Mouse (Mus musculus) c-Kit-positive CD71-negative TER-119-negative erythroid progenitor cells, embryonic 14.5 days (primary cell): ENCODE data around the gene Zfp612.
A peak's percentile ranks its signal among the peaks of the same experiment; 100 is the strongest.
"Not testable (repeated sequence)": the region's sequence is repeated elsewhere in the genome, so short reads cannot be mapped to it uniquely, and the experiment has no call there.

ENCODE experiments used
- DNase-seq: peaks from one replicate; pipeline ENCODE4 v3.0.0-alpha.2; 2013; ENCODE audit warnings: low read depth

Zfp612 gene

DNA sequence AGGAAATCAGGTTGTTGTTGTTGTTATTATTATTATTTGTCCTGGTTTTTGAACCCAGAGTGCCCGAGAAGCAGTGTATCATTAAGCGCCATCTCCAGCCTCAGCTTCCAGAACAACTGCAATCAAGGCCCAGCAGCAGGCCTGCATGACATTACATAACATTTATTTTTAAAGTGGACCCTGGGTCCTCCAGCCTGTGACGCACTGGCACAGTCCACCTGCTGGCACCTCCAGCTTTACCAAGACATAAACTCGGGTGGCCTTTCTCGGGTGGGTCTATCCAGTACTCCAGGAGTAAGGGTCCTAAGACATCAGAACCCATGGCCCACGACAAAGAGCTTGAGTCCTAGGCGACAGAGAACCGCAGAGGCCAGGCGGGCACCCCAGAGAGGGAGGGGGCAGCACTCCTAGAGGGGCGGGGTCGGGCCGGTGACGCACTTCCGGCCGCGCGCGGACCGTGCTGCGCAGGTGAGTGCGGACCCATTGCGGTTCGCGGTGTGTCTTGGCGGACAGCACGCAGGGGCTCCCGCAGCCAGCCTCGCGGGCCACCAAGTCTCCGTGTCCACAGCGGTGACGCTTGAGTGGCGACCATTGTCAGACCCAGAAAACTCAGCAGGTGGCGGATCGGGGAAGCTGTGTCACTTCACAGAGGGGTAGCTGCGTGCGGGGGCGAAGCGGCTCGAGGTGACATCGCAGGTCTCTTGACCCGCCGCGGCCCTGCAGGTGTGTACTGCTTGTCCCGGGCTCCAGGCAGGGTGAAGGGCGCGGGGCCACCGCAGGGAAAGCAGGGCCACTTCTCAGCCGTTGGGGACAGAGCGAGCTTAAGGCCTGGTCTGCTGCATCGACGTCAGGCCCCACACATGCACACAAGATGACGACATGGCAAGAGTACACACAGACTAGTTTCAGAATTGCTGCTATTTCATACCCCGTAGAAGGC, at the start of gene Zfp612:
TSS of gene Zfp612 (plus strand) at position 465 of the 940 bp plus-strand sequence.
- no peak for DNase-seq

DNA sequence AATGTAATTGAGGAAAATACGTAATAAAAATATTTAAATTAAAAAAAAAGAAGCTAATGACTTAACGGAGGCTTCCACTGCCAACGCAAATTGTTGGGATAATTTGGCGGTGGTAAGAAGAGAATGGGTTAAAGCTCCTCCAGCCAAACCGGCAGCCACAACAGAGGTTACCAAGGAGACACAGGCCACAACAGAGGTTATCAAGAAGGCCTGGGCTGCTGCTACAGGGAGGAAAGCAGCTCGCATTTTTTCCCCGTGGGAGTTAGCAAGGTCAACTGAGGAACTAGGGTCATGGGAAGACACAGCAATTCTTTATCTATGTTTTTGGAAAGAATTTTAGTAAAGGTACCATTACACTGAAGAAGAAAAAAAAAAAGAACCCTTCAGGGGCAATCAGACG, 45.8 kb upstream of the Zfp612 start:
- DNase-seq: not testable (repeated sequence)

DNA sequence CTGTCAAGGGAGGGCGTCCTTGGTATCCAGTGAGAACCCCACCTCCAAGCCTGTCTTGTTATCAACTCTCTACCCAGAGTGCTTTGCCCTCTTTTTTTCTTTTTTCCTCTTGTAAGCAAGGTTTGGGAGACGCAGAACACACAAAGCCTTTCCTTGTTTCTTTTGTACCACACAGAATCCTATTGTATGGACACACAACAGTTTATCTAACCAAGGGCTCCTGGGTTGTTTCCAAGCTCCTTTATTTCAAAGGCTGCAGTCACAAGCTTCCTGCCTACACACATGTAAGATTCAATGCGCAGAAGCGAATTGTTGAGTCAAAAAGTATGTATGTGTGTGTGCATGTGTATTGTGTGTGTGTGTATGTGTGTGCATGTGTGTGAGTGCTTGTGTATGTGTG, 45.2 kb upstream of the Zfp612 start:
- DNase-seq: no peak

DNA sequence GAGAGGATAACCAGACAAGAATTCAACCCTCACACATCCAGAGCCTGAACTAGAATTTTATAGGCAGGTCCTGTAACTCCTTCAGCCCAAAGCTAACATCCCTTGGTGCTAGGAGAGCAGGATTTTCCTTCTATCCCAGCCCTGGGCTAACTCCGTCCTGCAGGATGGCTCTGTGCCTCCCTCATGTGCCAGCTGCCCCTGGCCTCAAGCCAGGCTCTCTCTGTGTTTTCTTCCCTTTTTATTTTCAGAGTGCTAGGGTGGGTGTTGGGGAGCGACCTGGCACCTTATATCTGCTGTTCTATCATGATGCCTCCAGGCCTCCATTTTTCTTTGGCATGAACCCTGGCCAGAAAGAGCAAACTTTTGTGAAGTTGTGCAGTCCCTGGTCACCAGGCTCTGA, 43.4 kb upstream of the Zfp612 start:
- no peak for DNase-seq

DNA sequence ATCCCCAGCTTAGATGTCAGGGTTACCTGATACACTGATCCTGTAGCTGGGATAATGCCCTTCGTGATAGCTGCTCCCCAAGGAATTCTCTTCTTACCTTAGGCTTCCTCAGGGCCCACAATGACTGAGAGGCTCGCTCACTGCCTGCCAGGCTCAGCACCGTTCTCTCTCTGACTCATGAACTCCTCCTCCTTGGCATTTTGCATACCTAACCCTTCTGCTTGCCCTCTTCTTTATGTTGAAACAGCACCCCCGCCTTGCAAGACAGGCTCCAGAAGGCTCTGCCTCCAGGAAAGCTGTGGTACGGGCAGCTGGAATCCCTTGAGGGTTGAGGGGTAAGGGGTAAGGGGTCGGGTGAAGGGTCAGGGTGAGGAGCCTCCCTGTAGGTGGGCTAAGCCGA, 40.3 kb upstream of the Zfp612 start:
- DNase-seq: no peak

DNA sequence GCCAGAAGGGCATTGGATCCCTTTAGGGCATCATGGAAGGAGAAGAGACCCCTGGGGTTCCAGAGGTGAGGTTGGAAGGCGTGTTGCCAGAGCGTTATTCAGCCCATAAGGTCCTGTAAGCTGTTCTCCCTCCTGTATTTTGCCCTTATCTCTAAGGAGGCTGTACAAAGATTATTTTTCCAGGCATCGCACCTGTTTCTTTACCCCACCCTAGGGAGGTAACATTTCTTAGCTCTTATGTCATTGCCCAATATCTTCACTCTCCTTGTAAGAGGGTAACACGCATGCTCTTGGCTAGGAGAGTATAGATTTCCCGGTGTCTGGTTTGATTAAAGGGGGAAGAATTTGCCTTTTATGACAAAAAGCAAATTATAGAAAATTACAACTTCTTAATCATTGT, 39.9 kb upstream of the Zfp612 start, which contains the start of gene Chst4:
TSS of gene Chst4 (minus strand) at position 82 of the 400 bp plus-strand sequence.
- DNase-seq: no peak

DNA sequence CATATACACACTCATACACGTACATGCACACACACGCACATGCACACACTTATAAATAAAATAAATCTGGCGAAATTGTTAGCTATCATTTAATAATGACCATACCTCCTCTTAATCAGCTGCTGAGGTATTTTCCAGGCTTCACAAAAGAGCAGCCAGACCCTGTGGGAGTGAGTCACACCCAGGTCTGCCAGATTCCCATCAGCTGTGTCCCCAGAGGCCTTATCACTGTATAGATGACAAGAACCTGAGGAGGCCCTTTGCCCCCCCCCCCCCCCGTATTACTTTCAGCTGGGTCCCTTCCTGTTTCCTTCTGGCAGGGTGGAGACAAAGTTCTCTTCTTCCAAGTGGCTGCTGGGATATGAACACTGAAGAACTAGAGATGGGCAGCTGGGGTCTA, 39.0 kb upstream of the Zfp612 start:
- no peak for DNase-seq

DNA sequence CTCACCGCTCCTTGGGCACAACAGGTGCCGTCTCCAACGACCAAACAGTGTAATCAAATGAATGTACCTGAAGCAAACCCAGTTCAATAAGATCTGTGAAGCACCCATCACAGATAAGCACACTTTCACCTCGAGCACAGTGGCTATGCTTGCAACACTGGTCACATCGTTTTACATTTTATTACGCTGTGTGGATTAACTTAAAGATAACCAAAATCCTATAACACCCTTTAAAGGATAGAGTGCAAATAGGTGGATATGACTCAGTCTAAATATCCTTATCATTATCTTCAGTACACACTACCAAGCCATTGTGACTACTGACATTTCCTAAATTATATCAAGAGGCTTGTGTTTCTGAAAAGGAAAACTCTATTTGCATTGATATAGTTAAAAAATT, 28.3 kb upstream of the Zfp612 start:
- DNase-seq: no peak

DNA sequence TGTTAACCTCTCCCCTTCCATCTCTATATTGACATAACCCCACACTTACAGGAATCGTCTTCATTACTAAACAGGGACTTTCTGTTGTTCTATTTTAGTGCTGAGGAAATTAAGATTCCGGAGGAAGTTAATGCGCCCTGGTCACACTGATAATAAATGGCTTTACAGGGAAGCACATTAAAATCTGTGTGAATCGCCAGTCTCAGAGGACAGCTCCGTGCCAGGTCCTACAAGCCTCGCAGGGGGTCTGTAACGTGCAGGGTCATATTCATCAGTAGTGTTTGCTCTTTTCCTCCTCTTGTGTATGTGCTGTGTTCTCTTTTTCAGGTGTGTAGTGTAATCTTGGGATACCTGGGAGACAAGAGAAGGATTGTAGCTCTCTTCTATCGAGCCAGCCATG, 21.3 kb upstream of the Zfp612 start:
- DNase-seq: no peak

DNA sequence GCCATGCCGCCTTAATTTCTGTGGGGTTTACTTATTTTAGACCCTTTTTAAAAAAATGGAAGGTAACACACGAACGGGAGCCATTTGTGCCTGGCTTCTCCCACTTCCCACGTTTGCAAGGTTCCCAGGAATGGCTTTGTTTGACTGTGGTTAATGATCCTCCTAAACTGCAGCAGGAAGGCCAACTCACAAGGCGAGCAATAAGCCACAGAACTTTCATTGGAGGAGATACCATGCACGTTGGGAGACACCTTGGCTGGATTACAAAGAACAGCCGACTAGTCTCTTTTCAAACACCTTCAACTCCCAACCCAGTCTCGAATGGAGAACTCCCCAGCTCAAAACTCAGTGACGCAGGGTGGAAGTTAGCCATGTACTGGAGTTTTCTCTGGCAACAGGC, 15.4 kb upstream of the Zfp612 start:
- no peak for DNase-seq

DNA sequence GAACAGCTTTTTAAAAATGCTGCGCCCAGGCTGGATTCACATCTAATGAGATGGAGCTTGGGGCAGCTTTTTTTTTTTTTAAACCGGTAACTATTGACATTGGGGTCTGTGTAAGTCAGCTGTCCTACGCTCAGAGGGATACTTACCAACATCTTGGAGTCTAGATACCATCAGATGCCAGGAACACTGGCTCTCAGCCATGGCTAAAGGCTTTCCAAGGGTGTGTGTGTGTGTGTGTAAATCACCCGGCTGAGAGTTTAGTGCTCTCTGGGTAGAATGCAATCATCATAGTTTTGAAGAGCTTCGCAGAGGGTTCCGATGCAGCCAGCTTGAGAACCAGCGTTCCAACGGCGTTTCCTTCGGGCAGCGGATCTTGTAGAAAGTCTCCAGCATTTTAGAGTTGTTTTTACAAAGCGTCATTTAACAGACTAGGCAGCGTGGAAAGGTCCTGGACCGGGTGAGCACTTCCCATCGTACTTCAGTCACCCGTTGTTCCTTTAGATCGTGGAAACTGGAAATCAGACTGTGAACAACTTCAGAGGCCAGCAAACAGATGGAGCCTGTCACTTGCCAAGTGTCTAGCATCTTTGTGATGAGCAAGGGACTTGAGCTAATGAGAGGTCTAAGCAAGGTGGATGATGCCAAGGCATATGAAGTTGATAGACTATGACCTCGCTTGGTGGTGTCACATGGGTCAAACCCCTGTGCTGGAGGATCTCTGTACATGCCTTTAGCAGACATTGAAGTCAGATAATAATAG, 14.8 kb upstream of the Zfp612 start:
- no peak for DNase-seq

DNA sequence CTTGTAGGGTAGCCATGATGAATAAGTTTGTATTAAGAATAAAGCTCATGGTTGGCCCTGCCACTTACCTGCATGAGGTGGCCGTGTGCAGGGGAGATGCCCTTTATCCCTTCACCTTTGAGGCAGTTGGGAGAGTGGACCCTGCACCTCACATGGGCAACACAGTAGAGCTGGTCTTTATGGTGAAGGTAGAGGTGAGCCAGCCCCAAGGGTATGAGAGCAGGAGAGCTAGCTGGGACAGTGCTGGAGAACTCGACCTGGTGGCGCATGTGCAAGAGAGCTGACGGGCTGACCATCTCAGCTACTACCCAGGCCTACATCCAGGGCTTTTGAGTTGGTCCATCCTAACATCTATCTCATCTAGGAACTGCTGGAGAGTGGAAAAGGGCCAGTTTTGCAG, 13.9 kb upstream of the Zfp612 start:
- no peak for DNase-seq

DNA sequence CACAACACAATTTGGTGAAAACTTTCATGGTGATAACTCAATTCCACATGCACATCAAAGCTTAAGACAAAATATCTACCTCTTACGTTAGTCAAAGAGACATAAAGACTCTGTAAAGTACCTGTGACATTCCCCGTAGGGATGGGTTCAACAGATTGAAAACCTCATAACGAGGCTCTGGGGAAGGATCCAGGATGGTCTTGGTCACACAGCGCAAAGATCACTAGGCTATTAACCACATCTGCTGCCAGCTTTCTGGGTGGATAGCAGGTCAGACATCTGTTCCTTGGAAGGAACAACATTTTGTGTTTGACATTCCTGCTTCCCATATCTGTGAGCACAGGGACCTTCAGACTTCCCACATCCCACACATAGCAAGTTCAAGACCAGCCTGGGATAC, 9.8 kb upstream of the Zfp612 start:
- no peak for DNase-seq

DNA sequence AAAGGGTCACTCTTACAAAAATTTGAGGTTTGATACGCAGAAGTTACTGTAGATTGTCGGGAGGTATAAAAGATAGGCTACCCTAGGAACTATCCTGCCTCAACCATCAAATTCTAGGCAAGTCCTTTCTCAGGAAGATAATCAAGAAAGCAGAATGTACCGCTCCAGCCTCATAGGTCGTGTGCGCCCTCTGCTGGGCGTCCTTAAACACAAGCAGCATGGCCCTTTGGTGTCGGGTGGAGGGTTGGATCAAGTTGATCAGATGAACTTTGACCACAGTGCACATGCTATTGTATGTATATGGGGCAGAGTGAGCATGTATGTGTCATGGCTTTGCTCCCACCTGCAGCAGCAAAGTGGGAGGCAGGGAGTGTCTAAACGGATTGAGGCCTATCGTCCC, 7.9 kb upstream of the Zfp612 start:
- DNase-seq: peak; percentile 56

DNA sequence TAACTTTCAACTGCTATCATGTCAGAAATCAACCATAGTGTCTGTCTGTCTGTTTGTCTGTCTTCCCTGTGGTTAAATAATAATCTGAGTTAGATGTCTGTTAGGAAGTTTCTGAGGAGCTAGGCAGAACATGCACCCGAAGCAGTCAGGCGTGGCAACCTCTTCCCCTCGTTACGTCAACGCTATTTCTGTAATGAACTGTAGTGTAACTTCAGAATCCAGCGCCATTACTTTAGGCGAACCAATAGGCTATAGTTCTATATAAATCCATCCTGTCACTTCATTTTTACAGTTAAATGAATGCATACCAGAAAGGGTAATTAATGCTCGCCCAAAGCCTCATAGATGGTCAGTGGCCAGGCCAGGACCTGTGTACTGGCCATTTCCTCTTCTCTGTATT, 5.0 kb upstream of the Zfp612 start:
- DNase-seq: no peak

DNA sequence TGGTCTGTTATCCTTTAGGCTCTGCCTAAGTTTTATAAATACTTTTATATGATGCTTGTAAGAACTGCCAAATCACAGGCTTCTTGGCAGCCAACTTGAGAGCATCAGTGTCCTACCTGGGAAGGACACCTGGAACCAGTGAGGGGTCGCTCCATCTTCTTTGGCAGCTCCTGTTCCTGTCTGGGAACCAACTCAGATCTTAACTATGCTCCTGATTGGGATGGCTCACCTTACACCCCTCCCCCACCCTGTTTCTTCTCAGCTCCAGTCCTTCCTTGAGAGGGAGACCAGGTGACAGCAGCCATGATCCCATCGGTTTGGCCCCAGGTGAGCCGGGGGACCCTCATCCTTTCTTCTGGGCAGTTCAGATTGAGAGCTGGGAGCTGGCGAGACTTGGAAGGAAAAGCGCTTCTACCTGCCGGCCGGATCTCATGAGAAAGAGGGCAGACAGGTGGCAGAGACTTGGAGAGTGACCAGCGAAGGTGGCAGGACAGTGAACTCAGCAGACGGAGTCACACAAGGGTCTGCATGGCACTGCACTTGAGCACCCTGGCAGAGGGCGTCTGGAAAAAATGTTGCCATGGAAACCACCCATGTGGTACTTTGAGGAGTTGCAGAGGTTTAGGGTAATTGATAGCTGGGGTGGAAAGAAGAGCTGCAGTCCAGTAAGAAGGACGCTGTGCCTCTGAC, 3.0 kb downstream of the Zfp612 start:
- no peak for DNase-seq

DNA sequence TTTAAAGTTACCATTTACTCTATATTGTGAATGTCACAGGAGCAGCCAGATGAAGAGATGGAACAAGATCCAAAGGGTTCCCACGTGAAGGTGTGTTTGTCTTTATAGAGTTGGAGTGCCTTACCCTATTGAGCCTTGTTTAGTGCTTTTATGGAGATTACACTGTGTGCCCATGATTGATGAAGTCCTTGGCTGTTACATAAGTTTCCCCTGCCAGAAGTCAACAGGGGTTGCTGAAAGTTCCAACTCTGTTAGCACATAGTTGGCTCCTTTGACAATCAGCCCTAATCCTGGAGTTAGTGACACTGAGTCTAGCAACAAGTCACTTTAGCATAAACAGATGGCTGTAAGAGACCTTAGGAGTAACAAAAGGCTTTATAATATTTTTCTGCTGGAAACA, 12.3 kb downstream of the Zfp612 start:
- no peak for DNase-seq

DNA sequence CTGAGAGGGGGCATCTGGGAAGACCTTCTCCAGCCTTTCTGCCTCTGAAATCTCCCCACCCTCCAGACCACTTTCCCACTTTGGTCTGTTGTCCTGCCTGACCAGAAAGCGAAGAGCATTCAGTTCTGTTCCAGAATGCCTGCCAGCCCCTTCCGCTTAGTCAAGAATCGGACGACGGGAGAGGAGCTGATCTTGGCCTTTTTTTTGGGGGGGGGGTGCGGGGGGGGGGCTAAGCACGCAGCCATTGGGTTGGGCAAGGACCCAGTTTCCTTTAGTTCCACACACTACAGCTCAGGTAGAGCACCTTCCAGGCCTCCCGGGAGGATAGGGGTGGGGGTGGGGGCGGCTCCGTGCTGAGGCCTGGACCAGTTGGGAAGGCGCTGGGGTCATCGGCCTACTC, 21.4 kb downstream of the Zfp612 start, which contains the start of gene Gm21964:
TSS of gene Gm21964 (plus strand) at position 301 of the 400 bp plus-strand sequence.
- DNase-seq: no peak

DNA sequence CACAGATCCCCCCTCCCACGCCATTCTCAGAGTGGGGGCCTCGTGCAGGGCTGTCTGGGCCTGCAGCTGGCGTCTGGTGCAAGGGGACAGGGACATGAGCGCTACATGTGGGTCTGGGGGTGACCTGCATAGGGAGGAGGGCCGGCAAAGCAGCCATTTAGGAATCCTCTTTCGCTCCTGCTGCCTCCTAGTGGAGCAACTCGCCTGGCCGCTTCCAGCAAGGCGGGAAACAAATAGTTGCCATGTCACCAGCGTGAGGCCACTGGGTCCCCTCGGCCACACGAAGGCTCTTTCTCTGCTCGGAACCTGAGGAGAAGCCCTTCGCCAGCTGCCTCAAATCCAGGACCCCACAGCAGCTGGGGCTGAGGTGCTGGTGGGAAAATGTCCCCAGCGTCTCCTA, 22.1 kb downstream of the Zfp612 start:
- no peak for DNase-seq

DNA sequence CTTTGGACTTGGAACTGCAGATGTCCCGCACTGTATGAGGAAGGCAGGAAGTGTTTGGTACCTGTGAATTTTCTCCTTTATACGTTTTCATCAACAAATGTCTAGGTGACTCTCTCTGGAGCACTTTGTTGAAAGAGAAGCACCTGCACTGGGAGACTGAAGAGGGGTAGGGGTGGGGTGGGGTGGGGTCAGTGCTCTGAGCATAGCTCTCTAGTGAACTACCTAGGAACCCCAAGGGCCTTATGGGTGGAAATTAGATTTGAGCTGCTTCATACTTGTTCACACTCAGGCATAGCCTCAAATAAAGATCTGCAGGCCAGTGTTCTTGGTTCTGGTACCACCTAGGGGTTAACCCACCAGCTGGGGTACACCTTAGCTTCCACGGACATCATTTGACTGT, 23.1 kb downstream of the Zfp612 start, which contains the start of gene Gm17720:
TSS of gene Gm17720 (minus strand) at position 101 of the 400 bp plus-strand sequence.
- no peak for DNase-seq

DNA sequence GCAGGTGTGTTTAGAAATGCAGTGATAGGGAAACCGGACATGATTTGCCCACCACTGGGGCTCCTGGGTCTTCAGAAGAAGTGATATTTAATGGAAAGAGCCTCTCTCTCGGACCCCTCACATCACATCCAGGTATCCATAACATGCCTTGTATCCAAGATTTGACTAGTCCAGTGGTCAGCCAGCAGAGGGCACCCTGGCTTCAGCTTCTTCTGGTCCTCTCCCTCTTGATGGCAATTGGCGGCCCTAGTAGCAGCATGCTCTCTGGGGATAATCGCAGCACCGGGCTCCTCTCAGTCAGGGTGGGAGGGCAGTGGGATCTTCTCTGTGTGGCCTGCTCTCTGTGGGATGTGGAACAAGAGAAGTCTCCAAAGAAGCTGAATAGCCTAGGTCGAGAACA, 40.2 kb downstream of the Zfp612 start:
- no peak for DNase-seq

DNA sequence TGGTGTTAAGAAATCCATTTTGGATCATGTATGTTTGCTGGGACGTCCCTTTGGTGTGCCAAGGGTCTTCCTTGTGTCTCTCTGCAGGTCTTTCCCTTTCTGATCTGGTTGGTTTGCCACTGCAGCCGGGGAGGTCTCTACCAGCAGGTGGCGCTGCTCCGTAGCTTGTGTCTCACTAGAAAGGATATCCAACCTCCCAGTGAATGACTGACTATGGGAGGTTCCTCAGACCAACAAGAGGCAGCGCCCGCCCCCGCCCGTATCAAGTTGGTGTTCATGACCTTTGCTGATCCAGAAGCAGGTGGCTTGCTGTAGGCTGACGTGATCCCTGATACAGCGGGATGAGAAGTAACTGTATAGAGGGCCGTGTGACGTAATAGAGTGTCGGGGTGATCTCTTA, 51.0 kb downstream of the Zfp612 start:
- DNase-seq: peak; percentile 59
